Mouse (Mus musculus) right cerebral cortex, postnatal 10 days (tissue): ENCODE data around the gene Nacad.
A peak's percentile ranks its signal among the peaks of the same experiment; 100 is the strongest.
"Not testable (repeated sequence)": the region's sequence is repeated elsewhere in the genome, so short reads cannot be mapped to it uniquely, and the experiment has no call there.

ENCODE experiments used
- DNase-seq, 2 experiments: peaks; one replicate each; pipeline ENCODE4 v3.0.0; 2021; ENCODE audit warnings: low spot score in 2 of 2

Nacad gene

DNA sequence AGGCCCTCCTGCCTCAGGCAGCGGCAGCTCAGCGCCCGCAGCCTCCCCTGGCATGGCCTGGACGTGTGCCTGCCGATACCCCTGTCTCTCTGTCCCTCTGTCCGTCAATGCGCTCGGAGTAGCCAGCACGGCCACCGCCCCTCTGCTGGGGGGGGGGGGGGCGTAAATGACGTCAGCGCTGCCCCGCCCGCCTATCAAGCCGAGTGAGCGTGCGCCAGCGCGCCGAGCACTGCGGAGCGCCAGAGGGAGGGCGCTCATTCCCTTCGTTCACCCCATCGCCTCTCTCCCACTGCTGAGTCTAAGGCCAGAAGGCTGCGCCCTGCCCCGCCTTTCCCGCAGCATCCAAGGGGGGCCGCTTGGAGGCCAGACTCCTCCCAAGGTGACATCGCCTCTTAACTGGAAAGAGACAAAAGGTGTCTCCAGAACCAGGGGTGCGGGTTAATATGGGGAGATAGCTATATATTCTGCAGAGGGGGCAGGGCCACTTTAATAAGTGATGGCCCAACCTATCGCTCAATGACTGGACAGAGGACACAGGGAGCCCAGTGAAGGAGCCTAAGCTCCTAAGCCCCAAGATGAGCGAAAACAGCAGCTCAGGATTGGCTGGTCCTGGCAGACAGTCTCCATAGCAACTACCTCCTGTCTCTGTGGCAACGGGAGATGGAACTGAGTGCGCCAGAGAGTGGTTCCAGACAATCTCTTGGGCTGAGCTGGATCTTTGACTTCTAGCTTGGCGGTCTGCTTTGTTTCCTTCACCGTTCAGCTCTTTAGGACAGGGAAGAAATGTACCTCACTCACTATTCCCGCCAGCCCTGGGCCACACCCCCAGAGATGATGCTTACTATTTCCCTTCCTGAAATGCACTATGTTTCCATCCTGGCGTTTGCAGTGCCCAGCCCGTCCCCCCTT is at the start of gene Nacad:
TSS of gene Nacad (minus strand) at position 563 of the 909 bp plus-strand sequence.
- DNase-seq, result peak; percentile 89 to 94

- peak; percentile 93 to 94 for DNase-seq
Observed at GRCm38 (mm10) chr11:6654903-6655302, 49.0 kb upstream of the Nacad start.

- DNase-seq, result not testable (repeated sequence)
Observed at GRCm38 (mm10) chr11:6652978-6653377, 47.1 kb upstream of the Nacad start.

DNA sequence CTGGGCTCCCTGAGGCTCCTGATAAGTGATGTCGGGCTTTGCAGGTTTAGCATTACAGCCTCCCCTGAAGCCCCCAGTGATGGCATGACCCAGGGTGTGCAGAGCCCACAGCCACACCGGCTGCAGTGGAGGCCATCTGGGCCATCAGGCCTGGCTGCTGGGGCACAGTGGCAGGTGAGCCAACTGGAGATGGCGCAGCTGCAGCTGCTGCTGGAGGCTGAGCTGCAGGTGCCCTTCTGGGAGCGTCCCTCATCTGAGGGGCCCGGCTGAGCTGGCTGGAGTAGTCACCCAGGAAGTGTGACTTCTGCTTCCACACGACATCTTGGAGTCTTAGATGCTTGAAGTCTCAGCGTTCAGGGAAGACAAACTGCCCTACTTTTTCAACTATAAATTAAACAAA is 44.7 kb upstream of the Nacad start:
- DNase-seq, result no peak

GRCm38 (mm10) chr11:6647831-6648724 is 42.2 kb upstream of the Nacad start:
- DNase-seq, result no peak

GRCm38 (mm10) chr11:6644566-6644965 is 38.7 kb upstream of the Nacad start:
- DNase-seq, result no peak

GRCm38 (mm10) chr11:6639072-6639471 is 33.2 kb upstream of the Nacad start:
- DNase-seq, result no peak

GRCm38 (mm10) chr11:6638537-6638936 is 32.7 kb upstream of the Nacad start, which contains the start of gene Wap:
Gene Wap (minus strand): TSS chr11:6638637.
- DNase-seq, result no peak

GRCm38 (mm10) chr11:6636150-6636549 is 30.3 kb upstream of the Nacad start:
- no peak for DNase-seq

- DNase-seq, result no peak
Observed at GRCm38 (mm10) chr11:6629655-6630054, 23.8 kb upstream of the Nacad start.

DNA sequence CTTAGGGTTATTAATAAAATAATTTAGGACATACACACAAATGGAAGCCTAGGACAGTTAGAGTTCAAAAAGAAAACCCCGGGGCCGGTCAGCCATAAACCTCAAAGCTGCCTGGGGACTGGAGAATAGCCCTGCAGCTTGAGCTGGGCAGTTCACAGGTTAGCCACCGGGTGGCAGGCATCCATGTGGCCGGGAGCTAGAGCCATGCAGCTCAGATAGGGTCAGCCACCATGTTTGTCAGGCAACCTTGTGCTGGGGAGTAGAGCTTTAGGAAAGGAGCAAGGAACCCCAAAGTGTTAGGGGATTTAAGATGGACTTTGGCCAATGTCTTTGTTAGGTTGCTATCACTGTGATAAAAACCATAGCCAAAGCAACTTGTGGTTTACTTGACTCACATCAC is 22.7 kb upstream of the Nacad start:
- peak; percentile 57 to 59 for DNase-seq

DNA sequence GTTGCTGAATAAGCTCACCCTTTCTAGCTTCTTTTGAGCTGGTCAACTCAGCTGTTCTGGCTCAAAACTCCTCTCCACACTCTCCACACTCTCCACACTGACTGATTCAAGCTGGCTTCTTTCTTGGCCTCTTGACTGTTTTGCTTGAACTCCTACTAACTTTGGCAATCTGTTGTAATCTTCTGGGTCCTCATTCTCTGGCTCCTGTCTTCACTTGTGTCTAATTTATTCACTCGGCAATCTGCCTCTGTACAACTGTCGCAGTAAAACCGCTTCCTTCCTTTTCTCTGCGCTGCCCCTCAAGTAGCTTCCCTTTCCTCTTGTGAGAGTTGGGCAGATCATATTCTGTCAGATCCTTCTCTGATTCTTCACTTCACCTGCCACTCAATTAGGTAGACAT is 21.9 kb upstream of the Nacad start:
- no peak for DNase-seq

DNA sequence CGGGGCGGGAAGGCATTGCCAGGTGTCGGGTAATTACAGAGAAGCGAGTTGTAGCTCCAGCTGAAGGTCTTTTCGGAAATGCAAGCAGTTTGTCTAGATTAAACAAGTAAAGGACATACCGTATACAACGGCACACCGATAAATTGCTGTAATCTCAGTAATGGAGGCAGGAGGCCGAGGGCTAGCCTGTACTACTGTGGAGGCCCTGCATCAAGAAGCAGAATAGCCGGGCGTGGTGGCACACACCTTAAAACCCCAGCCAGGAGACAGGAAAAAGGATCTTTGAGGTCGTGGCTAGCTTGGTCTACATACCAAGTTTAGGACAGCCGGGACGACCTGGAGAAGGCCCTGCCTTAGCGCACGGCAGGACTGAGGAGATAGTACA is 20.5 kb upstream of the Nacad start:
- no peak for DNase-seq

- peak; percentile 95 to 96 for DNase-seq
Observed at GRCm38 (mm10) chr11:6625478-6626387, 19.9 kb upstream of the Nacad start, which contains the start of gene Tbrg4. Gene Tbrg4 (minus strand): TSS chr11:6626067.

DNA sequence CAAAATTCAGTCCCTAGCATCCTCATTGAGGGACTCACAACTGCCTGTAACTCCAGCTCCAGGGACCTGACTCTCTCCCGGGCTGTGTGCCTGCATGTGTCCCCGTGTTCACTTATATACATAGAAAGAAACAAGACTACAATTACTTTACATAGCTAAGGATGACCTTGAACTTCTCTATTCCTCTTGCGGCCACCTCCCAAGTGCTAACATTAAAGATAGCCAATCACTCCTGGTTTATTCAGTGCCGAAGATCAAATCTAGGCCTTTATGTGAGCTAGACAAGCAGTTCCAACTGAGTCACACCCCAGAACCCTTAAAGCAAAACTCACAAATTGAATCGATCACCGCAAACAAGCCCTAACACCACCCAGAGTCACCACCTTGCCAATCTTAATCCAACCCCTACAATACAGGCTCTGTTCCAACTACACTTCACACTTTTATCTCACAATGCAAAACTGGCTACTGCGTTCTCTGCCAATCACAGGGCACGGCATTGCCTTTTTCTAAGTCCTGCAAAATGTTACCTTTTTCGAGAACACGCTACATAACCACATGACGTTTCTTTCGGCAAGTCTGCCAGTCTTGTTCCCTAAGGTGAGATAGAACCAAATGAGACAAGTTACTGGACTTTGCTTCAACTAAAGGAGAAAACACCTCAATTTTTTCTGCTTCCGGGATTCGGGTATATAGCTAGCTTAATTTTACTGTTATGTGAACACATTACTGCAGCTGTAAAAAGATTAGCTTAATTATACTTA is 18.9 kb upstream of the Nacad start:
- no peak for DNase-seq

GRCm38 (mm10) chr11:6623704-6624103 is 17.9 kb upstream of the Nacad start:
- no peak for DNase-seq

- DNase-seq, result no peak
Observed at GRCm38 (mm10) chr11:6615250-6616205, 9.7 kb upstream of the Nacad start.

DNA sequence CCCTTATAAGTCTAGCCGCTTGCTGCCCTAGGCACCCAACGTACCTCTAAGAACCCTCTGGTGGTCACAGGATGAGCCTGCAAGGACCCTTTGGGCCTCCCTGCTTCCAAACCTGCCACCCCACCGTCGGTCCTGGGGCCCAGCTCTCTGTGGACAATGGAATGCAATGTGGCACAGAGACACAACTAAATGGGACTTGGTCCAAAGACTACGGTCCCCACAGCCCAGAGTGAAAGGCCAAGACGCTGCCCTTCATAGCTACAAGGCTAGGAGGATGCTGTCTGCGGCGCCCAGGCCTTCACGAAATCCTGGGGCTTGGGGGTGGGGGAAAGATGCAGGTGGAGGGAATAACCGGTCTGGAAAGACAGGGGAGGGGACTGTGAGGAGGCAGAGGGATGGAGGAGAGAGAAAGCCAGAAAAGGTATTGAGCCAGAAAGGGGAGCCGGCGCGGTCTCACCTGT is 802 bp downstream of the Nacad start:
- DNase-seq, result peak; percentile 66 to 72

DNA sequence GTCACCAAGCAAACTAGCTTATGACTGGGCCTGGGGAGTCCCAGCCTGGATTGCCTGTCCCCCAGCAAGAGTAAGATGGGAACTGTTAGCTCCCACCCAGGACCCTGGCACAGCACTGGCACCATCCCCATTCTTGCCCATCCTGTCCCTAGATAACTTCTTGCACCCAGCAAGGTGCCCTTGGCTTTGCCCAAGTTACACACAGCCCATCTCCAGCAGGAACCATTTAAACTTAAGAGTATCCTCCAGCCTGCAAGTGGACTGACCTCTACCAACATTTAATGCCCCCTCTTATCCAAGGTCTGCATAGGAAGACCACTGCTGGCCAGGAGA is 1.3 kb downstream of the Nacad start:
- no peak for DNase-seq
